26 mouse cellular contexts compared by ENCODE assay signal in genomic region chr14:121046313-121046961, GRCm38 (mm10). TPM values are rescaled to one million over a fixed set of nuclear protein-coding genes. Genes with fewer than 3 reads are reported as not detected.
A peak's percentile ranks its signal among the peaks of the same experiment; 100 is the strongest.
DNase-seq lines count a peak whose midpoint lies in the region; ATAC-seq and TF ChIP-seq lines count a peak whose summit lies in the region.
"Had no signal": no experiment of that assay in that cellular context is flagged by ENCODE, and none has a peak within 500 bp of the region (broad histone marks: within the 10 kb centered on the region; RNA-seq: fewer than 3 reads in every experiment).

No protein-coding gene starts in this region.

- ATAC-seq in frontal cortex, adult (ENCODE audit: low TSS enrichment), result peak; percentile 77
- ATAC-seq in heart, embryonic 15.5 days (replicated peaks; ENCODE audit: insufficient number of reproducible peaks, insufficient read depth, low FRiP score, low read depth), result no peak
- ATAC-seq in activated CD4-positive, CD25-positive, alpha-beta regulatory T cell, adult 4 months, result no peak
- ATAC-seq: CD4-positive, CD25-positive, alpha-beta regulatory T cell, adult 4 months; intestine, postnatal 0 days; liver, embryonic 12.5 days; liver, postnatal 0 days had no signal

- no peaks in the 10 kb centered on the region for H3K79me2 ChIP-seq in CH12.LX (replicated peaks; ENCODE audit: control insufficient read depth, extremely low read depth, insufficient read depth, poor library complexity, severe bottlenecking)

- no peak for DNase-seq in frontal cortex, postnatal 25 days (ENCODE audit: low spot score in 2 of 2)
- no peak for DNase-seq in heart, adult 18-20 months
- no peak for DNase-seq in CH12.LX (ENCODE audit: extremely low read depth)
- peak; percentile 72 for DNase-seq in brain, adult 2 months (ENCODE audit: low read depth, low spot score)
- DNase-seq: adrenal gland, adult 8-10 months; cerebellum, adult 8-10 months; cerebellum, postnatal 25 days; gastrocnemius, adult 2 months; gastrocnemius, postnatal 36 days; heart, adult 2 months; kidney, adult 9 months; kidney, postnatal 10 days; liver, postnatal 0 days; lung, postnatal 36 days; retina, postnatal 1 day; right cerebral cortex, postnatal 25 days had no signal

- TF ChIP-seq RAD21 in CH12.LX (IDR thresholded peaks at IDR 0.05; ENCODE audit: low read depth, low read length), result no peak

- H3K36me3 ChIP-seq in heart, embryonic 15.5 days, result no peaks in the 10 kb centered on the region
- H3K36me3 ChIP-seq in CH12.LX (replicated peaks in 1 of 2; ENCODE audit: control insufficient read depth in 1 of 2, insufficient read depth in 1 of 2, low read length in 1 of 2), result peaks cover 0 to 20% of the 10 kb centered on the region in 2 experiments
- H3K36me3 ChIP-seq: hindbrain, embryonic 12.5 days; liver, embryonic 12.5 days; stomach, embryonic 15.5 days had no signal

- no peaks in the 10 kb centered on the region for H3K9me3 ChIP-seq in heart, embryonic 15.5 days (replicated peaks)
- H3K9me3 ChIP-seq in CH12.LX (replicated peaks; ENCODE audit: low read length), result peaks cover 3% of the 10 kb centered on the region
- H3K9me3 ChIP-seq: embryonic facial prominence, embryonic 13.5 days; hindbrain, embryonic 12.5 days; liver, embryonic 12.5 days; stomach, embryonic 15.5 days had no signal

- WGBS in heart, embryonic 15.5 days, result 60% methylated on average over 9 of the region's 9 CpGs

- dilution Hi-C loops in CH12.LX (cut with MboI; ENCODE audit: extremely low pct_ligation_motif_present, extremely low pct_unique_long_range_greater_than_20kb, low sequenced_read_pairs), result no loop called here

- no peak overlapping the region for H3K9ac ChIP-seq in heart, embryonic 15.5 days
- no peak overlapping the region for H3K9ac ChIP-seq in CH12.LX (ENCODE audit: insufficient read depth, low read depth)
- H3K9ac ChIP-seq: embryonic facial prominence, embryonic 13.5 days; hindbrain, embryonic 12.5 days; liver, embryonic 12.5 days; liver, postnatal 0 days; stomach, embryonic 15.5 days had no signal

- no peak overlapping the region for H3K4me3 ChIP-seq in heart, embryonic 15.5 days
- H3K4me3 ChIP-seq in CH12.LX (replicated peaks in 1 of 3; ENCODE audit: low read depth in 2 of 3, low read length in 2 of 3, poor library complexity in 1 of 3), result no peak overlapping the region
- H3K4me3 ChIP-seq: embryonic facial prominence, embryonic 13.5 days; gastrocnemius, adult 2 months; heart, adult 2 months; hindbrain, embryonic 12.5 days; liver, embryonic 12.5 days; stomach, embryonic 15.5 days had no signal

- no peak overlapping the region for H3K4me2 ChIP-seq in heart, embryonic 15.5 days
- no peak overlapping the region for H3K4me2 ChIP-seq in CH12.LX (ENCODE audit: insufficient read depth, low read depth, poor library complexity, severe bottlenecking)
- H3K4me2 ChIP-seq: embryonic facial prominence, embryonic 13.5 days; hindbrain, embryonic 12.5 days; liver, embryonic 12.5 days; midbrain, embryonic 11.5 days; stomach, embryonic 15.5 days had no signal

- TF ChIP-seq EP300 in CH12.LX (IDR thresholded peaks at IDR 0.05; ENCODE audit: low read length), result no peak

- TF ChIP-seq CTCF in CH12.LX (conservative IDR thresholded peaks at IDR 0.05 in 1 of 2, IDR thresholded peaks at IDR 0.05 in 1 of 2; ENCODE audit: low read depth in 2 of 2, low read length in 2 of 2), result no peak

- in situ Hi-C loops in CH12.LX (cut with MboI; ENCODE audit: low pct_ligation_motif_present, low pct_unique_long_range_greater_than_20kb, low sequenced_read_pairs), result no loop called here

- 0 out of 2 replicates have a peak overlapping the region, but pooled peaks have one; percentile 7 for H3K27ac ChIP-seq in heart, embryonic 15.5 days
- H3K27ac ChIP-seq in CH12.LX (ENCODE audit: insufficient read depth, low read depth), result no peak overlapping the region
- H3K27ac ChIP-seq: embryonic facial prominence, embryonic 13.5 days; gastrocnemius, adult 2 months; heart, adult 2 months; hindbrain, embryonic 12.5 days; liver, embryonic 12.5 days; stomach, embryonic 15.5 days had no signal

- no peak for TF ChIP-seq POLR2A in CH12.LX (IDR thresholded peaks at IDR 0.05; ENCODE audit: low read depth, low read length)

- peaks cover 34% of the 10 kb centered on the region for H3K4me1 ChIP-seq in heart, embryonic 15.5 days (replicated peaks)
- H3K4me1 ChIP-seq in CH12.LX (ENCODE audit: control insufficient read depth in 1 of 2, insufficient read depth in 2 of 2), result peaks cover 2 to 37% of the 10 kb centered on the region in 2 experiments; a peak in 1 of 4 replicates

- H3K27me3 ChIP-seq in heart, embryonic 15.5 days, result no peaks in the 10 kb centered on the region
- no peaks in the 10 kb centered on the region for H3K27me3 ChIP-seq in CH12.LX (replicated peaks)
- H3K27me3 ChIP-seq: embryonic facial prominence, embryonic 13.5 days; hindbrain, embryonic 12.5 days; liver, embryonic 12.5 days; stomach, embryonic 15.5 days had no signal

TF ChIP-seq in CH12.LX, 34 proteins besides CTCF, POLR2A, EP300 and RAD21:
- peak; percentile 74 for TF ChIP-seq BHLHE40 (IDR thresholded peaks at IDR 0.05; ENCODE audit: low read depth, low read length)
- TF ChIP-seq ZKSCAN1 (IDR thresholded peaks at IDR 0.05; ENCODE audit: borderline replicate concordance, low read depth, low read length), result no peak
- no peak for TF ChIP-seq MEF2A (IDR thresholded peaks at IDR 0.05; ENCODE audit: borderline replicate concordance, low read depth, low read length)
- no peak for TF ChIP-seq MAZ (IDR thresholded peaks at IDR 0.05; ENCODE audit: low read depth, low read length)
- no peak for TF ChIP-seq ZC3H11A (IDR thresholded peaks at IDR 0.05; ENCODE audit: low read depth, low read length)
- no peak for TF ChIP-seq MAX (IDR thresholded peaks at IDR 0.05; ENCODE audit: low read length)
- no peak for TF ChIP-seq SIN3A (IDR thresholded peaks at IDR 0.05; ENCODE audit: low read length)

RNA-seq across cellular contexts. Expression of gene Farp1, which starts 11.4 kb away (rescaled TPM):
- polyA plus RNA-seq in heart, embryonic 15.5 days (2015; fragmentation: Nextera tagmentation; extraction: Ambion mirVana), result 10.8 and 17.4 TPM in 2 replicates
- total RNA-seq in heart, adult 18-20 months (2021), result 1 to 10 TPM; 7.1 to 8.7 TPM
- total RNA-seq in CH12.LX (2012; rRNA removed), result 2.5 TPM in 2 replicates
- 2.4 and 2.7 TPM in 2 replicates for total RNA-seq in CH12.LX (2014; rRNA removed)
- 9.5 and 10.3 TPM in 2 replicates for polyA plus RNA-seq in CH12.LX (2012; ENCODE audit: insufficient read length, low read depth)
- 1 to 10 TPM; 2.4 TPM for polyA plus RNA-seq in activated CD4-positive, CD25-positive, alpha-beta regulatory T cell, adult 4 months (2017; shearing (Covaris generic))
